Mouse (Mus musculus): ENCODE results near the gene Palm.
A peak's percentile ranks its signal among the peaks of the same experiment; 100 is the strongest.

The Palm gene

GRCm38 (mm10) chr10:79772320-79772719 lies 21.1 kb upstream of the Palm start:
- no peak for DNase-seq (ENCODE audit: low spot score in 2 of 2)

GRCm38 (mm10) chr10:79773208-79773607 lies 20.2 kb upstream of the Palm start:
- no peak for DNase-seq (ENCODE audit: low spot score in 2 of 2)

GRCm38 (mm10) chr10:79774486-79775279 lies 18.7 kb upstream of the Palm start:
- peak in 1 of 2 experiments; percentile 26 for DNase-seq (ENCODE audit: low spot score in 2 of 2)

GRCm38 (mm10) chr10:79777103-79777531 lies 16.3 kb upstream of the Palm start, which contains the start of gene Fstl3:
Gene Fstl3, plus strand, starts transcription at chr10:79777272.
- peak in 1 of 2 experiments; percentile 32 for DNase-seq (ENCODE audit: low spot score in 2 of 2)

GRCm38 (mm10) chr10:79778006-79778405 lies 15.4 kb upstream of the Palm start:
- DNase-seq (ENCODE audit: low spot score in 2 of 2): peak in 1 of 2 experiments; percentile 70

GRCm38 (mm10) chr10:79779193-79779592 lies 14.2 kb upstream of the Palm start:
- DNase-seq (ENCODE audit: low spot score in 2 of 2): no peak

- peak; percentile 96 to 97 for DNase-seq (ENCODE audit: low spot score in 2 of 2)
Observed at GRCm38 (mm10) chr10:79779784-79780663, 13.3 kb upstream of the Palm start.

GRCm38 (mm10) chr10:79780664-79781015 lies 12.7 kb upstream of the Palm start:
- peak; percentile 83 to 89 for DNase-seq (ENCODE audit: low spot score in 2 of 2)

- DNase-seq (ENCODE audit: low spot score in 2 of 2): peak; percentile 51 to 73
Observed at GRCm38 (mm10) chr10:79781139-79781538, 12.2 kb upstream of the Palm start.

- no peak for DNase-seq (ENCODE audit: low spot score in 2 of 2)
Observed at GRCm38 (mm10) chr10:79781956-79782355, 11.4 kb upstream of the Palm start.

GRCm38 (mm10) chr10:79783050-79783449 lies 10.3 kb upstream of the Palm start:
- no peak for DNase-seq (ENCODE audit: low spot score in 2 of 2)

GRCm38 (mm10) chr10:79783920-79784800 lies 9.2 kb upstream of the Palm start:
- DNase-seq (ENCODE audit: low spot score in 2 of 2): no peak

GRCm38 (mm10) chr10:79788386-79789158 lies 4.8 kb upstream of the Palm start:
- DNase-seq (ENCODE audit: low spot score in 2 of 2): peak in 1 of 2 experiments; percentile 80

GRCm38 (mm10) chr10:79789581-79789980 lies 3.8 kb upstream of the Palm start:
- DNase-seq (ENCODE audit: low spot score in 2 of 2): no peak

GRCm38 (mm10) chr10:79790861-79791260 lies 2.5 kb upstream of the Palm start, which contains the start of gene Prss57:
Gene Prss57, minus strand, starts transcription at chr10:79790961.
- no peak for DNase-seq (ENCODE audit: low spot score in 2 of 2)

- no peak for DNase-seq (ENCODE audit: low spot score in 2 of 2)
Observed at GRCm38 (mm10) chr10:79792339-79793040, 882 bp upstream of the Palm start.

GRCm38 (mm10) chr10:79793738-79794490 lies 542 bp downstream of the Palm start:
- DNase-seq (ENCODE audit: low spot score in 2 of 2): peak; percentile 71 to 78

- DNase-seq (ENCODE audit: low spot score in 2 of 2): no peak
Observed at GRCm38 (mm10) chr10:79794491-79794931, 1.1 kb downstream of the Palm start.

GRCm38 (mm10) chr10:79795905-79796304 lies 2.5 kb downstream of the Palm start:
- no peak for DNase-seq (ENCODE audit: low spot score in 2 of 2)

All from right cerebral cortex, postnatal 10 days (tissue).